Mouse (Mus musculus) E14TG2a.4 (cell line): ENCODE results near the gene Dnajb4.

Source experiments
- CTCF ChIP-seq: conservative IDR thresholded peaks from 2 replicates; pipeline ENCODE4 v1.5.1; 2014; ENCODE audit warnings: low read length
- NANOG ChIP-seq: IDR thresholded peaks from 2 replicates; pipeline ENCODE4 v1.6.1; 2014; ENCODE audit warnings: borderline replicate concordance, low read length, mixed read lengths

GRCm38 (mm10) chr3:152202942-152203341 is 7.2 kb downstream of the Dnajb4 start:
- no peak for TF ChIP-seq CTCF
- no peak for TF ChIP-seq NANOG
